Mouse (Mus musculus) lung, adult 2 months (tissue): ENCODE data around the gene Hist1h2ad.

Experiments
- CTCF ChIP-seq: fragments of 200-500 bp; IDR thresholded peaks from 2 replicates; pipeline ENCODE4 v1.5.1; 2011; ENCODE audit warnings: mild to moderate bottlenecking, low read length, control low read depth; ENCODE audit not compliant: insufficient read depth
- POLR2A ChIP-seq: fragments of 200-500 bp; IDR thresholded peaks from 2 replicates; pipeline ENCODE4 v1.6.1; 2011; ENCODE audit warnings: low read depth, mild to moderate bottlenecking, control low read depth, low read length, borderline replicate concordance; ENCODE audit errors: extremely low read depth

DNA sequence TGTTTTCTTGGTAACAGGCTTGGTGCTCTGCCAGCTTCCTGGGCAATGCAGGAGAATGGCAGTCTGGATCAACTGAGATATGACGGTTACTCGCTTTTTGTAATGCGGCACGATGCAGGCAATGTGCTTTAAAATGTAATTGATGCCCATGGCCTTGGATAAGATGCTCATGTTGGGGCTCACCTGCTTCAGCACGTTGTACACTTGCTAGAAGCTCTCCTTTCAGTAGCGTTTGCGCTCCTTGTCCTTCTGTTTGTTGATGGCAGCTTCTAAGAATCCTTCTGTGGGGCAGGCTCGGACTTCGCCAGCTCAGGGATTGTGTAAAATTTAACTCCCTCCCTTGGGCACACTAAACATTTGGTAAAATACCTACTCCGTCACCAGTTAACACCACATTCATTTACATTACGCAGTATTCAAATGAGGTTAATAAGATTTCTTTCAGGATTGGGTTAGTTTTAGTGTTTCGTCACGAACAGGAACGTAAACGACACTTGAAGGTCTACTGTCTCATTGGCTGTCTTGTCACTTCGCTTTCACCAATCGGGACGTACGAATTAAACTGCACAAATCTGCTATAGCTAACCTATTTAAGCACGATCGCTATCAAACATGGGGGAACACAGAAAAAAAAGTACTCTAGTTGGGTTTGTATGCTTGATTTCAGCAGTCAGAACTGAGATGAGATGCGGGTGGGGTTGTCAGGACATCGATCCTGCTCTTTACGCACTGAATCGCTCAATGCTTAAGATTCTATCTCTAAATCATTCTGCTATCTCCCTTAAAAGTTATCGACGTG lies 46.8 kb downstream of the Hist1h2ad start, which contains the start of gene Hist1h2be:
- peak; percentile 44; the same call in 1 of the 2 replicates for TF ChIP-seq POLR2A
- TF ChIP-seq CTCF = no peak
